Mouse (Mus musculus) stomach, postnatal 0 days (tissue): ENCODE measurements at regions not wholly inside any gene's neighbourhood (a gene's known extent, or its start where the extent isn't known, plus 50 kb on each side); places are given as distances from the start of the nearest gene placed in this dataset.

Experiments
- CTCF ChIP-seq: IDR thresholded peaks from 2 replicates; pipeline ENCODE4 v1.5.1; 2016; ENCODE audit warnings: antibody characterized with exemption, low read depth, mild to moderate bottlenecking, moderate library complexity
- EP300 ChIP-seq: optimal IDR thresholded peaks from 2 replicates; pipeline ENCODE3; 2016; ENCODE audit warnings: antibody characterized with exemption

DNA sequence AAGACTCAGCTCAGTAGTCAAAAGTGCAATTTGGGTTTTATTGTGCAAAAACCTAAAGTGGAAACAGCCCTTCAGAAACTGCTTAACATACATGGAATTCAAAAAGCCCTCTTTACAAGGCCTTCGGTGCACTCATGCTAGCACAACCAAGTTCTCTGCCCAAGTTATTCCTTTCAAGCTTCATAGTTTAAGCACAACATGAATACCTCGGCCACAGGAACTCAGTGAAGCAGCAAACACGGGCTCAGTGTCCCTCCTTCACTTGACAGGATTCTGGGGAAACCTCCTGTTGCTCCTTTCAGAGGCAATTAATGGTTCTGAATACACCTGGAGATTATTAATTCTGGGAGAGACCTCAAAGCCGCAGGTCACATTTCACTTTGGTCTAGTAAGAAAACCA is 81.1 kb upstream of the Mdfic start:
- TF ChIP-seq CTCF (no peak), EP300 (no peak)
